Mouse (Mus musculus): ENCODE measurements around the gene Pitpna.
"Not testable (repeated sequence)": the region's sequence is repeated elsewhere in the genome, so short reads cannot be mapped to it uniquely, and the experiment has no call there.

Gene Pitpna

GRCm38 (mm10) chr11:75588285-75588941, 516 bp downstream of the Pitpna start:
- no peak for DNase-seq

GRCm38 (mm10) chr11:75592612-75593011, 4.7 kb downstream of the Pitpna start:
- DNase-seq: no peak

- DNase-seq: peak; percentile 45 to 55
Observed at GRCm38 (mm10) chr11:75594431-75594830, 6.5 kb downstream of the Pitpna start.

GRCm38 (mm10) chr11:75595404-75595803, 7.5 kb downstream of the Pitpna start:
- DNase-seq: no peak

- DNase-seq: no peak
Observed at GRCm38 (mm10) chr11:75595816-75596215, 7.9 kb downstream of the Pitpna start.

GRCm38 (mm10) chr11:75596726-75597255, 8.9 kb downstream of the Pitpna start:
- DNase-seq: no peak

GRCm38 (mm10) chr11:75598004-75598403, 10.1 kb downstream of the Pitpna start:
- DNase-seq: no peak

GRCm38 (mm10) chr11:75599802-75600201, 11.9 kb downstream of the Pitpna start:
- not testable (repeated sequence) for DNase-seq

GRCm38 (mm10) chr11:75604826-75605225, 16.9 kb downstream of the Pitpna start:
- no peak for DNase-seq

GRCm38 (mm10) chr11:75605318-75605717, 17.4 kb downstream of the Pitpna start:
- no peak for DNase-seq

- DNase-seq: no peak
Observed at GRCm38 (mm10) chr11:75608776-75609175, 20.9 kb downstream of the Pitpna start.

GRCm38 (mm10) chr11:75610021-75610420, 22.1 kb downstream of the Pitpna start:
- no peak for DNase-seq

GRCm38 (mm10) chr11:75614769-75615168, 26.9 kb downstream of the Pitpna start:
- no peak for DNase-seq

- DNase-seq: no peak
Observed at GRCm38 (mm10) chr11:75615556-75615955, 27.7 kb downstream of the Pitpna start.

- DNase-seq: peak; percentile 74 to 76
Observed at GRCm38 (mm10) chr11:75619133-75619532, 31.2 kb downstream of the Pitpna start.

- no peak for DNase-seq
Observed at GRCm38 (mm10) chr11:75620136-75620780, 32.4 kb downstream of the Pitpna start.

GRCm38 (mm10) chr11:75621426-75621825, 33.5 kb downstream of the Pitpna start:
- no peak for DNase-seq

- peak; percentile 42 to 47 for DNase-seq
Observed at GRCm38 (mm10) chr11:75622588-75623329, 34.9 kb downstream of the Pitpna start.

GRCm38 (mm10) chr11:75624102-75624554, 36.2 kb downstream of the Pitpna start:
- no peak for DNase-seq

GRCm38 (mm10) chr11:75625820-75626219, 37.9 kb downstream of the Pitpna start:
- no peak for DNase-seq

GRCm38 (mm10) chr11:75630098-75630497, 42.2 kb downstream of the Pitpna start:
- DNase-seq: no peak

- peak; percentile 95 for DNase-seq
Observed at GRCm38 (mm10) chr11:75630645-75631229, 42.8 kb downstream of the Pitpna start, which contains the start of gene Inpp5k. Gene Inpp5k (plus strand): TSS chr11:75630988.

Data from B cell, adult 2 months (primary cell).